Mouse (Mus musculus) lung, adult 2 months (tissue): ENCODE measurements around the gene Stxbp3.

Source experiments
- CTCF ChIP-seq: fragments of 200-500 bp; IDR thresholded peaks from 2 replicates; pipeline ENCODE4 v1.5.1; 2011; ENCODE audit warnings: mild to moderate bottlenecking, low read length, control low read depth; ENCODE audit not compliant: insufficient read depth
- POLR2A ChIP-seq: fragments of 200-500 bp; IDR thresholded peaks from 2 replicates; pipeline ENCODE4 v1.6.1; 2011; ENCODE audit warnings: low read depth, mild to moderate bottlenecking, control low read depth, low read length, borderline replicate concordance; ENCODE audit errors: extremely low read depth

DNA sequence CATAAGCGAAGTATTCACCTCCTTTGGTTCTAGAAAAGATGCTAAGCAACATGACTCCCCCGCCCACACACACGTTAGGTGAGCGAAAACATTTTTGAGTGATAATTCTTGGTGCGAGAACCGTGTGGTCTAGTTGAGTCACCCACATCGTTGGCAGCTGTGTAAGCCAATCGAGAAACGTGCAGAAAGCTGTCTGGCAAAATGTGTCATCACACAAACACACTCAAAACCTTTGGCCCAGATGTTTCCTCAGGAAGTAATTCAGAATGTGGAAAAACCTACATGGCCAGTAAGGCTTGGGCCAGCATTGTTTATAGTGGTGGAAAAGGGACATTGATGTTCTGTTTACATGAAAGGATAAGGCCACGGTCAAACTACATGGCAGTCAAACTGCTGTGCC lies 72.9 kb downstream of the Stxbp3 start:
- TF ChIP-seq POLR2A (no peak), CTCF (no peak)
